Mouse (Mus musculus): ENCODE data around the gene Acy3.
"Not testable (repeated sequence)": the region's sequence is repeated elsewhere in the genome, so short reads cannot be mapped to it uniquely, and the experiment has no call there.

Acy3 gene

GRCm38 (mm10) chr19:3974608-3975007, 11.8 kb upstream of the Acy3 start:
- DNase-seq (ENCODE audit: low spot score), result not testable (repeated sequence)

DNA sequence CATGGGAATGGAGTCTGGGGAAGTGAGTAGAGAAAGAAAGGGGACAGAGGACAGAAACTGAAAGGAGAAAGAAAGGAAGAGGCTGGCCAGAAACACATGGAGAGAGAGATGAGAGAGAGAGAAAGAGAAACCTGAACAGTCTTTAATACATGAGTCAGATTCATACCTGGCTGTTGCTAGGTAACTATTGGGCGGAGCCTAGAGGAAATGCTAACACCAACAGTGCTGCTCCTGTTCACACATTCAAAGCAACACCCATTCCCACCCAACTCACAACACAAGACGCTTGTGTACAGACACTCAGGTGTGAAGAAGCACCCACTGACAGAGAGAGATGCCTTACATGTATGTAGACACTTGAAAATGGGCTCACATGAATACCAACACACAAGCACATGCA, 10.5 kb upstream of the Acy3 start:
- DNase-seq (ENCODE audit: low spot score), result no peak

- peak; percentile 75 for DNase-seq (ENCODE audit: low spot score)
Measured at GRCm38 (mm10) chr19:3980309-3980708, 6.1 kb upstream of the Acy3 start.

DNA sequence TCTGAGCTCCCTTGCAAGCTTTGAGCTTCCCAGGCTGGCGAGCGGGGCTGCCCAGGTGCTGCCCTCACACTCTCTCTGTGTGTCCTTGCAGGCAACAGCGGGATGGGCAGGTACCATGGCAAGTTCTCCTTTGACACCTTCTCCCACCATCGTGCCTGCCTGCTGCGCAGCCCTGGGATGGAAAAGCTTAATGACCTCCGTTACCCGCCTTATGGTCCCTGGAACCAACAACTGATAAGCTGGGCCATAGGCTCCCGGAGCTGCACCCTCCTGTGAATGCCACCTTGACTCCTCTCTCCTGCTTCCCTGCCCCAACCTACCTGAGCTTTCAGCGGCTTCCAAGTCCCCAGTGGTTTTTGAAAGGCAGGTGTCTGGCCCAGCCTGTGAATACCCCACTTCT, 5.5 kb upstream of the Acy3 start:
- no peak for DNase-seq (ENCODE audit: low spot score)

GRCm38 (mm10) chr19:3983527-3984200, 2.7 kb upstream of the Acy3 start:
- DNase-seq (ENCODE audit: low spot score), result no peak

GRCm38 (mm10) chr19:3985261-3985681, 1.1 kb upstream of the Acy3 start:
- no peak for DNase-seq (ENCODE audit: low spot score)

DNA sequence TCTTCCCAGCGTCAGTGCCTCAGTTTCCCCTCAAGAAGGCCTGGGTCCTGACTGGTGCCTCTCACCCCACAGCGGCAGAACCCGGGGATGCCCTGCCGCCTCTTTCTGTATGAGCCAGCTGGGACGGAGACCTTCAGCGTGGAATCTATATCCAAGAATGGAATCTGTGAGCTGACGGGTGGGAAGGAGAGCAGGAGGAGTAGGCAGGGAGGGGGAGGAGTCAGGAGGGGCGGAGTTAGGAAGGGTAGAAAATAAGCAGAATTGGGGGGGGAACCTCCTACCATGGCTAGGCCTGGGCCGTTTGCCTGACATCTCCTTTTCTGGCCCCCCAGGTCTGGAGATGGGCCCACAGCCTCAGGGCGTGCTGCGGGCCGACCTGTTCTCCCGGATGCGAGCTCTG, 1.7 kb downstream of the Acy3 start:
- no peak for DNase-seq (ENCODE audit: low spot score)

- no peak for DNase-seq (ENCODE audit: low spot score)
Measured at GRCm38 (mm10) chr19:3988750-3989149, 2.4 kb downstream of the Acy3 start.

GRCm38 (mm10) chr19:3990804-3991203, 4.4 kb downstream of the Acy3 start:
- no peak for DNase-seq (ENCODE audit: low spot score)

DNA sequence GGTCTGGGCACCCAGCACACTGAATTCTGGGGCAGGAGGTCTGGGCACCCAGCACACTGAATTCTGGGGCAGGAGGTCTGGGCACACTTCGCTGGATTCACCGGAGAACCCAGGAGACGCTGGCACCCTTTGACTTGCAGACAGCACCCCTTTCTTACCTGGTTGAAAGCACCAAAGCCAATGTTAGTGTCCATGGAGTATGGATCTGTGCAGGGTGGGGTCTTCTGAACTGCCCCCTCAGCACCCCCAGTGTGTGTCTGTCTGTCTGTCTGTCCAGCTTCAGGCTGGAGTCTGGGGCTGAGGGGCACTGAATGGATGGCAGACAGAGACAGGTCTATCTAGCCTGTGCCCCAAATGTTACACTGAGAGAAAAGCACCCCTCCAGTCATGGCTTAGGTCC, 5.2 kb downstream of the Acy3 start:
- no peak for DNase-seq (ENCODE audit: low spot score)

GRCm38 (mm10) chr19:3991966-3992365, 5.6 kb downstream of the Acy3 start:
- no peak for DNase-seq (ENCODE audit: low spot score)

DNA sequence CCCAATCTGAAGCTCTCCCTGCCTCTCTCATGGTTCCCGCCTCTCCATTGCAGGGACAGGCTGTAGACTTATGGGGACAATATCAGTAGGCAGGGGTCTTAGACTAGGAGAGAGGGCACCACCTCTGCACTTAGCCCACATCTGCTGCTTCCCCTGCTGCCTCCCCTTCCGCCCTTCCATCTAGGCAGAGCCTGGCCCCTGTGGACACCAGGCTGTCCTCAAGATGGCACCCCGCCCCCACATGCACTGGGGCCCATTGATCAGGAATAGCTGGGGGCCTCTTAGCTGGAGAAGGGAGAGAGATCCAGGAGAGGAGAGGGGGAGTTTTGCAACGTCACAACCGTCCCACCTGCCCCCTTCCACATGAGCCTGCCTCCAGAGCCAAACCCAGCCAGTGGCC, 6.0 kb downstream of the Acy3 start, which contains the start of gene Tbx10:
Gene Tbx10, plus strand, starts transcription at position 337 of the 400 bp plus-strand sequence.
- no peak for DNase-seq (ENCODE audit: low spot score)

- no peak for DNase-seq (ENCODE audit: low spot score)
Measured at GRCm38 (mm10) chr19:3994932-3995331, 8.6 kb downstream of the Acy3 start.

DNA sequence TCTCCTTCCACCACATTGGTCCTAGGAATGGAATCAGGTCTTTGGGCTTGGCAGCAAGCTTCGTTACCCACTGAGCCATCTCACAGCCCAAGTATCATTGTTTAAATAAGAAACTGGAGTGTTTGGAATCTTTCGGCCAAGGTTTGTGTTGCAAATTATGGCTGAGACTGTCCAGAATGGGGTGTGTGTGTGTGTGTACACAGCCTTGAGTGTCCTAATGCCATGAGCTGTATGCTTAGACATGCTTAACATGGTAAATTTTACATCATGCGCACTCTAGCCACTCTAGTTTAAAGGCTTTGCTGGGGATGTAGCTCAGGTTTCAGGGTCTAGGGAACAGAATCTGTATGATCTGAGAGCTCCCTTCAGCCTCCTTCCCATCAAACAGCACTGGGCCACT, 9.1 kb downstream of the Acy3 start:
- DNase-seq (ENCODE audit: low spot score), result no peak

GRCm38 (mm10) chr19:3996106-3996505, 9.7 kb downstream of the Acy3 start:
- DNase-seq (ENCODE audit: low spot score), result no peak

DNA sequence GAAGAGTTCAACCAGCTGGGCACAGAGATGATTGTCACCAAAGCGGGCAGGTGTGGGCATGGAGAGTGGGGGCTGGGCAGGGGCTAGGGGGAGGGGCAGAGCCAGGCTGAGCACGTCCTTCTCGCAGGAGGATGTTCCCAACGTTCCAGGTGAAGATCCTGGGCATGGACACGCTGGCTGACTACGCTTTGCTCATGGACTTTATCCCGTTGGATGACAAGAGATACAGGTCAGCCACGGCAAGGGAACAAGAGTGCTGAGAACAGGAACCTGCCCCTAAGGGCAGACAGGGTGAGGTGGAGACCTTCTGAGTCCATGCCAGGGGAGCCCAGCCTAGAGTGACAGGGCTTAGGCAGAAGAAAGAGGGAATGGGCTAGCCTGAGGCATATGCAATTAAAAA, 10.4 kb downstream of the Acy3 start:
- DNase-seq (ENCODE audit: low spot score), result no peak

DNA sequence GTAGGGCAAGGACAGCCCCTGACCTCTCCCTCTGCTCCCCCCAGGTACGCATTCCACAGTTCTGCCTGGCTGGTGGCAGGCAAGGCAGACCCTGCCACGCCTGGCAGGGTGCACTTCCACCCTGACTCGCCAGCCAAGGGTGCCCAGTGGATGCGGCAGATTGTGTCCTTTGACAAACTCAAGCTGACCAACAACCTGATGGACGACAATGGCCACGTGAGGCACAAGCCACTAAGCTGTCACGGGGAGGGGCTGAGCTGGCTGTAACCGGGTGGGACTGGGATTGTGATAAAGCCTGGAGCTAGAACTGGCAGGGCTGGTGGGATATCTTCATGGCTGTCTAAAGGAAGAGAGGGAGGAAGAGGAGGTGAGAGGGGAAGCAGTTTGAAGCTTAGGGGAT, 10.9 kb downstream of the Acy3 start:
- no peak for DNase-seq (ENCODE audit: low spot score)

DNA sequence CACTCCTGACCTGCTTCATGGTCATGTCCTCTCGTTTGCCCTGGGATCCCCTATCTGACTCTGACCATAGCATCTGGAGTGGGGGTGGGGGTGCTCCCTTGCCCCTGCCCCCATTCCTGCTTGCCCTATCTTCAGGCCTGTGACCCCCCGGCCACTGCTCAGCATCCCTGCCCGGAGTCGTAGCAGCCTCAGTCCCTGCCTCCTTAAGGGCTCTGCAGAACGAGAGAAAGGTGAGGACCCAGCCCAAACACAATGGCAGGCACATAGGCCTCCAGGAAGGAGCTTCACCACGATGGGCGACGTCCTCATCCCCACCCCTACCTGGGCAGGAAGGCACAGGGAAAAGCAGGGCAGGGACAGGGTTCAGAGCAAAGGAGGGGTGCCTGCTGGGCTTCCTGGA, 12.0 kb downstream of the Acy3 start:
- DNase-seq (ENCODE audit: low spot score), result no peak

- DNase-seq (ENCODE audit: low spot score), result no peak
Measured at GRCm38 (mm10) chr19:3999121-3999730, 12.9 kb downstream of the Acy3 start.

GRCm38 (mm10) chr19:4000119-4000900, 13.9 kb downstream of the Acy3 start, which contains the start of the genes Nudt8 and Gm49405:
TSS of gene Nudt8 (plus strand) at chr19:4000580.
TSS of gene Gm49405 (plus strand) at chr19:4000626.
- DNase-seq (ENCODE audit: low spot score), result peak; percentile 92

- no peak for DNase-seq (ENCODE audit: low spot score)
Measured at GRCm38 (mm10) chr19:4000949-4001525, 14.7 kb downstream of the Acy3 start.

DNA sequence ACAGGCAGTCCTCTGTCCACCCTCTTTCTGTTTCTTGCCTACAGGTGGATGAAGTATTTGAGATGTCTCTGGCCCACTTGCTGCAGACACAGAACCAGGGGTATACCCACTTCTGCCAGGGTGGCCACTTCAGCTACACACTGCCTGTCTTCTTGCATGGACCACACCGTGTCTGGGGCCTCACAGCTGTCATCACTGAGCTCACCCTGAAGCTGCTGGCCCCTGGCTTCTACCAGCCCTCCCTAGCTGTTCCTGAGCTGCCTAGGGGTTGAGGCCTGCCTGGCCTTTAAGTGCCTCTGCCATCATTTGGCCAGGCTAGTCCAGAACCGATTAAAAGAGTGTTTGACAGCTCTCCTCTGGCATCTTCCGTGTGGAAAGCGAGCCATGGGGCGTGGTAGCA, 15.4 kb downstream of the Acy3 start:
- DNase-seq (ENCODE audit: low spot score), result no peak

GRCm38 (mm10) chr19:4003112-4003511, 16.7 kb downstream of the Acy3 start, which contains the start of gene Doc2g:
TSS of gene Doc2g (plus strand) at chr19:4003313.
- no peak for DNase-seq (ENCODE audit: low spot score)
